Mouse (Mus musculus): ENCODE data around the gene Aurkb.

DNA sequence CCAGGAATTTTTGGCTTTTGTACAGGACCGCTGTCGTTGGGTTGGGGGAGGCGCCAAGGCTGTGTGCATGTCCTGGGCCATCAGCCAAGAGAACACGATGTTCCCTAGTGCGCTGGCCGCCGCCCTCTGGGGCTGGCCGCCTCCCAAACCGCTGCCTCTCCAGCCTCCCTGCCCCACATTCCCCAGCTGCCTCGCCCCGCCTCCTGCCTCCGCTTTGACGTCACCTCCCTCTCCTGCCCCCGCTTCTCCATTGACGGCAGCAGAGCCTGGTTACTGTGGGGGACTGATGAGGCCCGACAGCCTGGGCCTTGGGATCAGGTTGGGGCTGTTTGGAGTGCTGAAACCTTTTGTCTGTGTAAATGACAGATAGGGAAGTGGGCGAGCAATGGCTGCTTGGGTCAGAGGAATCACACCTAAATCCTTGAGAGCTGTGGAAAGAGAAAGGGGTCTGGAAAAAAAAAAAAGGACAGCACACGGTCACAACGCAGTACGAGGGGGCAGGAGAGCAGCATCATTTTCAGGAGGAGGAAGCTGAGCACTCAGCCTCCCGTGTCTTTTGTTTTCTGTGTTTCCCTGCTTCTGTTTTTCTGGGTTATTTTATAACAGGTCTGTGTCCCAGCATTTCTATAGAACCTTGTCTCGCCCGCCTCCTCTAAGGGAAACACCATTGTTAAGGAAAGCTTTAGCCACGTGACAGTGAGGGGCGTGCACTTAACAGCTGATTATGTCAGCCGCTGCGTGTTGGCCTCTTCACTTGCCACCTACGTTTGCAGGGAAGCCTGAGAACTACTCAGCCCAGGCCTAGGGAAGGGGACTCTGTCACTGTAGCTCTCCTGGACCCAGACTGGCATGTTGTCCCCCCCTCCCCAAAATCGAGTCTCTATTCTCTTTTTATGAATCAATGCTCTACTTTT lies 51.8 kb downstream of the Aurkb start:
- TF ChIP-seq CTCF (conservative IDR thresholded peaks at IDR 0.05; ENCODE audit: low read length): no peak
- no peak for TF ChIP-seq POU5F1 (IDR thresholded peaks at IDR 0.05; ENCODE audit: borderline replicate concordance, low read length)
- TF ChIP-seq NANOG (IDR thresholded peaks at IDR 0.05; ENCODE audit: borderline replicate concordance, low read length): no peak

All from E14TG2a.4 (cell line).